Mouse (Mus musculus) B cell, adult 2 months (primary cell): ENCODE measurements around the gene Klf12.

ENCODE experiments used
- DNase-seq, 2 experiments: peaks; one replicate each; pipeline ENCODE4 v3.0.0; 2022

The Klf12 gene

DNA sequence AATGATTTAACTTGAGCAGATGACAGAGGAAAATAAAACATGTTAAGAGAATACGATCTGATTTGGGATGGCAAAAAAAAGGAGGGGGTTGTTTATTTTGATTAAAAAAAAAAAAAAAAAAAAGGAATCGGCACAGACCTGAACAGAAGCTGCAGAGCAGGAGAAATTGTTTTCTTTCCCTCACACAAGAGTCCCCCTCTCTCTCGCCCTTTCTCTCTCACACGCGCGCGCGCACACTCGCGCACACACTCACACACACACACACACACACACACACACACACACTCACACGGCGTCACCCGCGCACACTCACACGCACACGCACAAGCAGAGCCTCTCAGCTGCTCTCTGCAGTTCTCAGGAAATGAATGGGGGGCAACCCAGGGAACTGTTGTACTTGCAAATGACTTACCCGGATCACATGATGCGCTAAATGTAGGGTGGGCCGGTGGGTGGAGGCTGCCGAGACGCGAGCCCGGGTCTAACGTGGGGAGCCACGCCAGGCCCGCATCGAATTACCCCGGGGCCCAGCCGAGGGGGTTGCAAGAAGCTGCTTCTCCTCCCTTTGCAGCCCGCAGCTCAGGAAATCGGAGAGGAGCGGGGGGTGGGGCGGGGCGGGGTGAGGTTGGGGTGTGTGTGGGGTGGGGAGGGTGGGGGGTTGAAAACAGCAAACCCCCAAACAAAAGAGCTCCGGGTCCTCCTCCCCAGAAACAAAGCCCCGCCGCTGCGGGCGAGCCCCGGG is at the start of gene Klf12:
Klf12 (minus strand) TSS at position 561 of the 742 bp plus-strand sequence.
- peak; percentile 69 to 73 for DNase-seq

DNA sequence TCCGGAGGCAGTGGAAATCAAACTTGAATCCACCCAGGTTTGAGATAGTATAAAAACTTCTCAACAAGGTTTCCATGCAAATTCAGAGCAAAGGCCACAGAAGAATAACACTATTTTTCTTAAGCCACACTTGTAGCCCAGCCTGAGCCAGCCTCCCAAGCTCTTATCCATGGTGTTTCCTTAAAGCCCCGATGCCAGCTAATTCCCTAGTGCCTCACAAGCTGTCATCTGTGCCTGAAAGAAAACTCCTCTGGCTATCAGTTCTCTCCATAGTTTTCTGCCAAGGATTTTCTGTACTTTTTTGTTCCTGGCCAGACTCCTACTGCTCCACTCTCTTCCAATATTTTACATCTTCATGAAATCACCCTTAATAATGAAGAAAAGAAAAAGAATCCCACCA is 48.9 kb upstream of the Klf12 start:
- no peak for DNase-seq

GRCm38 (mm10) chr14:100328602-100329276 is 44.3 kb upstream of the Klf12 start:
- DNase-seq: no peak

GRCm38 (mm10) chr14:100324303-100324702 is 39.8 kb upstream of the Klf12 start:
- DNase-seq: no peak

DNA sequence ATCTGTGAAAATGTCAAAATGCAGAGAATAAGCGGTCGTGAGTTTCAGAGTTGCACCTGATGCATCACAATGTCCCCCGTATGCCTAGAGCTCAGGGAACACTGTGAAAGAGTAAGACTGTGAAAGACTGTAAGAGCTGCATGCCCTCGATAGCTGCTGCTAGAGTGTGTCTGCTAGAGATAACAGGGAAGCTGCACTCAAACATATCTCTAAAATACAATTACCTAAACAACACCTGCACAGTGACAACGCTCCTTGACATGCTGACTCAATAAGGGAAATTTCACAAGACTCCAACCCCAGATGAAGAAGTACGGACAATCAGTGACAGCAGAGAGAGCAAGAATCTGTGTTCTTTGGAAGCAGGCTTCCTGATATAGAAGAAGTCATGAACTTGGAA is 37.5 kb upstream of the Klf12 start:
- no peak for DNase-seq

GRCm38 (mm10) chr14:100316780-100317179 is 32.3 kb upstream of the Klf12 start:
- no peak for DNase-seq

DNA sequence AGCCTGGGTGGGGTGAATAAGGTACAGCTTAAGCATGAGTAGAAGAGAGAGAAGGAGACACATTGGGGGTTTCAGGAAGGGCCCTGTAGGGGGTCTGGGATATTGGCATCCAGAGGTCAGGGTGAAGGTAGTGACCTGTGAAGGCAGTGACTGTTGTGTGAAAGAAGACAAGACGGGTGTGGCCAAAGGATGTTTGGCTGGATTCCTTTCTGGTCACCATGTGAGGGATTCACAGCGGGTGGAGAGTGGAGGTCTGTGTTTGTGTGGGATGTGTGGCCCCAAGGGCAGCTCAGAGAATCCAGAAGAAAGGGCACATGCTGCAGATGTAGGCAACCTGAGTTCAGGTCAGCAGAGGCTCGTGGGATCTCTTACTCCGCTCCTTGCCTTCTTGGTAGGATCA is 29.6 kb upstream of the Klf12 start:
- no peak for DNase-seq

- DNase-seq: no peak
These were observed 16.4 kb upstream of the Klf12 start for GRCm38 (mm10) chr14:100300905-100301304.

DNA sequence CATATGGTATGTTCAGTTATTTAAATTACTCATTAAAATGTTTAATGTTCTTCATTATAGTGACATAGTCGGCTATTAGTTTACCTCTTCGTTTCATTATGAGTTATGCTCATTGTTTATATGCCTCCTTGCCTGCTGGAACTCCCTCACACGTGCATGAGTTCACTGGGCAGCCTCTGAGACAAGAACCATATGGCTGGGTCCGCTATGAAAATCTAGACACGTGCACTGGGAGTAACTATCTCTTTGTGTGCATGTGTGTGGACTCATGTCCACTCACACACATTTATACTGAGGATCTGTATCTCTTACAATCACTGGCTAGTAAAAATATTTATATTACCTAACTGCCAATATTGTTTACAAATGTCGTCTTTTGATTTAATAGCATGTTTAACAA is 14.4 kb upstream of the Klf12 start:
- no peak for DNase-seq

GRCm38 (mm10) chr14:100286586-100287241 is 2.2 kb upstream of the Klf12 start:
- no peak for DNase-seq

DNA sequence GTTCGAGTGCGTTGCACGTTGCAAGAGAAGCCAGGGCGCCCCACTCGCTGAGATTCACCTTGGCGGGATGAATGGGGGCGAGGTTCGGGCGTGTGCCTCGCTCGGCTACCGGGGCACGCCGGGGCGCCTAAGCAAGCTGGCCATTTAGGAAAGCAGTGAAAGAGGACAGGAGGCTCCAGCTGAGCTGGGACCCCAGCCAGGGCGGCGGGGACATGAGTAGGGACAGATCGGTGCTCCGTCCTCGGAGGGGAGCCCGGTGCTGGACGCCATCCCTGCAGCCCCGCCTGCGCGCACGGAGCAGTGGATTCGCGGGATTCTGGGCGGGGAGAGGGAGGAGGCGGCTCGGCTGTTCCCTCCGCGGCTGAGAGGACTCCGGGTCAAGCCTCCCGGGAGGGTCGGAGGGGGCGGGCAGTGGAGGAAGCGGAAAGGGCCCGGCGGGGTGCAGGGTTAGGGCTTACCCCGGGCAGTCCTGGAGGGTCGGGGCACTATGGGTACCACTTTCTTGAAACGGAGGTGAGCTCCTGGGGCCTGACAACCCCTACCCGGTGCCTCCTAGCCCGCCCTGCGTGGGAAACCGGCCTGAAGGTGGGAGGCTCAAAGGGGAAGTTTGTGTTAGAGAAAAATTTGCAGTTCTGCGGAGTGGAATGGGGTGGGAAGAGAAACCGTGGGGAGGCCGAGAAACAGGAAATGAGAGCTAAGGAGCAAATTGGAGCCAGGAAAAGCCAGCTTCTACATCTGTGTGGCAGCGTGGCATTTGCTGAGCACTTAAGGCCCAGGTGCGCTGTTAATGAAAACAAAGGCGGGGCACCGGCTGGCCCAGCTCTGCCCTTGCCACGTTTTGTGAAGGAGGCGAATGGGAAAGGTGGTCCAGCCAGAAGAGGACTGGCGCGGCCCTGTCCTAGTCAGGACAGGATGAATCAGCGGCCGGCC is 1.4 kb upstream of the Klf12 start:
- peak; percentile 19 to 34 for DNase-seq

DNA sequence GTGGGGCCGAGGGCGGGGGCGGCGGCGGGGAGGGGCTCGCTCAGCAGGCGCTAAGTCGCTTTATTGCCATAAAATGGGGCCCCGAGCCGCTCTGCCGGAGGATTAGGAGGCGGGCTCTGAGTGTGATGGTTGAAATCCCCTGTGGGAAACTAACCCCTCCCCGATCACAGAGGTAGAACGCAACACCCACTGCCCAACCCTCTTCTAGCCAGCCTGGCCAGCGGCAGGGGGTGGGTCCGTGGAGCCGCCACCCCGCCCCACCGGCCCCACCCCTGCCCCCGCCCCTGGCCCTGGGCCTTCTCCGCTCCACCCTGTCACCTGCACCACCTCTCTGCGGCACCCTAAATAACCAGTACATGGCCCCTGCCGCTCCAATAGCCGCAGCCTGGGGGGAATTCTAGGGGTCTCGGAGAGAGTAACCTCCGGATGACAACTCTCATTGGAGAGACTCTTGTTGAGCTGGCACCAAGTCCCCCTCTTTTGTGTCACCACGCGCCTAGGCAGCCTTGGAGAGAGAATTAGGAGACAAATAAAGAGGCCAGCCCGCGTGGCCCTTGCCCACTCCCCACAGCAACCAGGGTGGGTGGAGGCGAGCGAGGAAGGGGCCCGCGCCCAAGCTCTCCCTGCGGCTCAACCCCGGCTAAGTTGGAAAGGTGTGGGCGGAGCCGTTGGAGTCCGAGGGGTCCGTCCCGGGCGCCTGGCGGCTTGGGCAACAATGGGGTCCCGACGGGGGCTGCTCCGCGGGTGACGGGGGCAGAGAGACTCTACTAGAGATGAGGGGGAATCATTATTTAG is 579 bp upstream of the Klf12 start:
- DNase-seq: peak; percentile 67 to 72

- peak; percentile 18 to 23 for DNase-seq
These were observed 914 bp downstream of the Klf12 start for GRCm38 (mm10) chr14:100283411-100284118.

GRCm38 (mm10) chr14:100282651-100283050 is 1.8 kb downstream of the Klf12 start:
- DNase-seq: no peak

GRCm38 (mm10) chr14:100281734-100282133 is 2.7 kb downstream of the Klf12 start:
- no peak for DNase-seq

DNA sequence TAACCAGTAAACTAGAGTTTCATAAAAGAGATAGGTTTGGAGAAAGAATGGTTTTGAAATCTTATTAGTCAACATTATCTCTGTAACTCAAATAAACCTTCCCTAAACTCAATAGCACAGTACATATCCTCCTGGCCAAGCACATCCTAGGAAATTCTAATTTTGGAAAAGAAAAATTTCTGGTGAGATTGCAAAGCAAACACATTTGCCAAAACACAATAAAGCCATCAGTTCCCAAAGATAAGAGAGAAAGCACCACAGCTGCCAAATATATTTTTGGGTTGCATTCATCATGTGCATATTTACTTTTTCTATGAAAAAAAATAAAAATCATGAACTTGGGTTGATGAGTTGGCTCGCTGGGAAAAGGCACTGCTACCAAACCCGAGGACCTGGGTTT is 10.3 kb downstream of the Klf12 start:
- DNase-seq: no peak

GRCm38 (mm10) chr14:100260531-100260930 is 23.9 kb downstream of the Klf12 start:
- DNase-seq: peak; percentile 3 to 19

GRCm38 (mm10) chr14:100243046-100243445 is 41.4 kb downstream of the Klf12 start:
- no peak for DNase-seq

- no peak for DNase-seq
These were observed 44.6 kb downstream of the Klf12 start for GRCm38 (mm10) chr14:100239874-100240273.

- no peak for DNase-seq
These were observed 47.7 kb downstream of the Klf12 start for GRCm38 (mm10) chr14:100236757-100237156.

DNA sequence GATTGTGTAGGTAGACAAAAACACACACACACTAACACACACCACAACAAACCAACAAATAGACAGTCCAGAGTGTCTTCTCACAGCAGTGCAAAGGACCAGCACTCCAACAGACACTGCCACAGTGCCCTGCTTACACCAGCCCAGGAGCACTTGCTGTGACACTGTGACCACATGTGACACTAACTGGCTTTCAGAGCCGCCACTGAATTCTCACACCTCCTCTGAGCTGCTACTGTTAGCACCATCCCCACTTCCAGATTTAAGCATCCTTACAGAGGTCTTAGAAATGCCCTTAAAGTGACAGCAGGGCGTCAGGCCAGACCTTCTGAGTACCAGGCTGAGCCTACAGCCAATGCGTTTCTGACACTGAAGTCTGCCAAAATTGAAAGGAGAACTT is 48.7 kb downstream of the Klf12 start:
- no peak for DNase-seq
